Mouse (Mus musculus) thymus, adult 2 months (tissue): ENCODE results near the gene Dscam. TPM values are rescaled to one million over a fixed set of nuclear protein-coding genes. Genes with fewer than 3 reads are reported as not detected.

Source experiments
- DNase-seq: peaks from one replicate; pipeline ENCODE4 v3.0.0; 2021
- H3K27ac ChIP-seq: fragments of 200-500 bp; 2 replicates; pipeline ENCODE4 v1.5.1; 2012; ENCODE audit warnings: low read length, control low read depth; ENCODE audit not compliant: control insufficient read depth, insufficient read depth
- H3K27me3 ChIP-seq: fragments of 200-500 bp; 2 replicates; pipeline ENCODE4 v1.6.1; 2012; ENCODE audit warnings: mild to moderate bottlenecking, low read length, moderate library complexity, mixed read lengths; ENCODE audit not compliant: control insufficient read depth, insufficient read depth
- H3K36me3 ChIP-seq: fragments of 200-500 bp; 2 replicates; pipeline ENCODE4 v1.6.1; 2012; ENCODE audit warnings: mild to moderate bottlenecking, low read length, moderate library complexity; ENCODE audit not compliant: control insufficient read depth, insufficient read depth
- H3K4me1 ChIP-seq: fragments of 200-500 bp; replicated peaks from 2 replicates; pipeline ENCODE4 v1.6.1; 2012; ENCODE audit warnings: low read length; ENCODE audit not compliant: control insufficient read depth, insufficient read depth
- H3K4me3 ChIP-seq: fragments of 200-500 bp; 2 replicates; pipeline ENCODE4 v1.5.1; 2012; ENCODE audit warnings: mild to moderate bottlenecking, low read length, control low read depth, moderate library complexity; ENCODE audit not compliant: control insufficient read depth, insufficient read depth
- CTCF ChIP-seq: fragments of 200-500 bp; IDR thresholded peaks from 2 replicates; pipeline ENCODE4 v1.5.1; 2012; ENCODE audit warnings: mild to moderate bottlenecking, control low read depth, low read length, moderate library complexity, borderline replicate concordance; ENCODE audit not compliant: control insufficient read depth, poor library complexity, insufficient read depth; ENCODE audit errors: extremely low read depth
- POLR2A ChIP-seq: fragments of 200-500 bp; IDR thresholded peaks from 2 replicates; pipeline ENCODE4 v1.6.1; 2012; ENCODE audit warnings: mild to moderate bottlenecking, low read length, control low read depth, moderate library complexity; ENCODE audit not compliant: control insufficient read depth, poor library complexity, insufficient read depth; ENCODE audit errors: extremely low read depth
- WGBS: fragments of 180-500 bp; shearing (Covaris S2); methylation state at CpG from one replicate; pipeline ENCODE4 v1.1.7; 2018; 5-methylcytosine and 5-hydroxymethylcytosine counted together
- polyA plus RNA-seq: library from polyadenylated mRNA; depleted of rRNA; stranded (reverse); fragments of >200 nt; gene quantifications from 2 replicates; pipeline ENCODE4 v1.2.3, GENCODE M21; 2012

Gene Dscam
- polyA plus RNA-seq, 1 experiment: 0.28 TPM

DNA sequence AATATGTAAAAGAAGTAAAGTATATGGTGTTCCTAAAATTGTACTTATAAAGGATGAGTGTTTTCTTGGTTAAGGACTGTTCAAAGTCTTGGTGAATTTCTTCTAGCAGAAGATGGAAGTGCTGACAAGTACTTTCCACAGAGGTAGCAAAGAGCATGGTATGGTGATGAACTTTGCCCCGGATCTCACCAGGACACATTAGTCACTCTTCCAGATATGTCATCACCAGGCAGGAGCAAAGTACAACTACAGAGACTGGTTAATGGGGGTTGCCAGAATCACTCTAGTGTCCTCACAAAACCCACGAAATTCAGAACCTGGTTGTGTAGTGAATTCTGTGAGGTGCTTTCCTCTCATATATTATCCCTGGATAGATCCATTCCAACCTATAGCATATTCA, 379.2 kb downstream of the Dscam start:
- Histone ChIP-seq H3K27ac (no peak overlapping the region), H3K4me3 (no peak overlapping the region), H3K36me3 (no peaks in the 10 kb centered on the region), H3K4me1 (no peaks in the 10 kb centered on the region), H3K27me3 (no peaks in the 10 kb centered on the region)
- DNase-seq: no peak
- 81% methylated on average over 2 of the region's 2 CpGs for WGBS
- no peak for TF ChIP-seq POLR2A
- TF ChIP-seq CTCF: no peak

DNA sequence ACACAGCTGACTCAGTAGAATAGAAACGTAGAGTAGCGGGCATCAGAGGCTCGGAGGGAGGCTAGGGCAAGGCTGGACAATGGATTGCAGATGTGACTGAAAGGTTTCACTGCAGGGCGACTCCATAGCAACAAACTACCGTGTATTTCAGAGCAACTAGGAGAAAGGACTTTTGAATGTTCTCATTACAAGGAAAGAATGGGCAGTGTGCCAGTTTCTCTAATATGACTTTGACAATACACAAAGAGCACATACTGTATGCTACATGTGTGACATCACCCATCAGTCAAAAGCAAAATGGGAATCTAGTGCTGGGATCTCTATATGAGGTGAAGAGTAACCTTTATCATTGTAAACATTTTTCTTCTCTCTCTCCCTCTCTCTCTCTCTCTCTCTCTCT, 382.3 kb downstream of the Dscam start:
- Histone ChIP-seq H3K4me1 (no peaks in the 10 kb centered on the region), H3K4me3 (no peak overlapping the region), H3K27me3 (no peaks in the 10 kb centered on the region), H3K36me3 (no peaks in the 10 kb centered on the region), H3K27ac (no peak overlapping the region)
- WGBS: 90% methylated on average over 5 of the region's 5 CpGs
- DNase-seq: no peak
- TF ChIP-seq CTCF (no peak), POLR2A (no peak)

DNA sequence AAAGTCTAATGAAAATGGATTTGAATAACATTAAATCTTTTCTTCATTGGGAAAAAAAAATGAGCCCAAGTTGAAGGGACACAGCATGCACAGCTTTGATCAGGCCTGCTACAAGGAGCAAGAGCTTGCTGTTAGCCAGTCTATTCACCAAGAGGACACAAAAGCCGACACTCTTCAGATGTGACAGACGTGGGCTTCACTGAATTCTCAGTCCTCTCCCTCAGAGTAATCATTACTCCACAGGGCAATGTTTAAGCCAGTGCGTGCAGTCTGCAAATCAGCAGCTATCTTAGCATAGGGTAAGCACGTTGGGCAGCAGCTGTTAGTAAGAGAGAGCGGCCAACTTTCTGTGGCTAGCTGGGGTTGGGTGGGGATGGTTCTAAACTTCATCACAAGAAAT, 391.5 kb downstream of the Dscam start:
- Histone ChIP-seq H3K36me3 (no peaks in the 10 kb centered on the region), H3K27ac (no peak overlapping the region), H3K4me3 (no peak overlapping the region), H3K27me3 (no peaks in the 10 kb centered on the region), H3K4me1 (no peaks in the 10 kb centered on the region)
- TF ChIP-seq POLR2A (no peak), CTCF (no peak)
- no peak for DNase-seq
- 86% methylated on average over 5 of the region's 5 CpGs for WGBS

DNA sequence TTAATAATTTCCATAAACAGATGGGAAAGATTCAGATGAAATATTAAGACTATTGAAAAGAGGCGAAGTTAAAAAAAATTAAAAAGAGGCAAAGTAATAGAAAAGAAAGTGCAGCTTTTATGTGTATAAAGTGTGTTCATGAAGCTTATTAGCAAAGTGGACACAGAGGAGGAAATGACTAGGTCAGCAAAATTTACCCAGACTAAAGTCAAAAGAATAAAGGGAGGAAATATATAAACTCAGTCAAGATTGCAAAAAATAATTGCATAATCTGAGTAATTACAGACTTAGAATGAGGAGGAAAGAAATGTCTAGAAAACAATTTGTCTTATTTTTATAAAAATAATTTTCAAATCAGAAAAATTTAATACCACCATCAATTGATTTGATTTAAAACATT, 396.3 kb downstream of the Dscam start:
- no peak for TF ChIP-seq CTCF
- no peak for TF ChIP-seq POLR2A
- no peaks in the 10 kb centered on the region for H3K27me3 ChIP-seq
- no peak overlapping the region for H3K4me3 ChIP-seq
- H3K36me3 ChIP-seq: no peaks in the 10 kb centered on the region
- no peak overlapping the region for H3K27ac ChIP-seq
- no peaks in the 10 kb centered on the region for H3K4me1 ChIP-seq
- WGBS: 95% methylated on average over 1 of the region's 1 CpGs
- no peak for DNase-seq

DNA sequence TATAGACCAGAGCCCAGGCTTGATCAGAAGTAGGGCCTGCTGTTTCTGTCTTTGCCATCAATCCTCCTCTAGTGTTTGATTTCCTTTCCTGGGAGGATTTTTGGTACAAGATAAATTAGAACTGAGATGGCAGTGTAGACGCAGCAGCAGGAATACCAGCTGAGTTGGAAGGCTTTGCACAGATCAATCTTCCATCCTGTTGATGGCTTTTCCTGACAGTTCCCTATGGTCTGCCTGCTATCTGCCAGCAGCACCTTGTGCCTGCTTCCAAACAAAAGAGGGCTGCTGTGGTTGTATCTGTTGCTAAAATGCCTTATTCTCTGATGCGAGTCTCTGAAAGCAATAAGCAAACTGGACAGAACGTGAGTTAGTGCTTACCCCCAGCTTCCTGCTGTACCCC, 402.6 kb downstream of the Dscam start:
- Histone ChIP-seq H3K27ac (no peak overlapping the region), H3K4me3 (no peak overlapping the region), H3K36me3 (no peaks in the 10 kb centered on the region), H3K4me1 (no peaks in the 10 kb centered on the region), H3K27me3 (no peaks in the 10 kb centered on the region)
- WGBS: 80% methylated on average over 3 of the region's 3 CpGs
- no peak for DNase-seq
- TF ChIP-seq CTCF (no peak), POLR2A (no peak)

DNA sequence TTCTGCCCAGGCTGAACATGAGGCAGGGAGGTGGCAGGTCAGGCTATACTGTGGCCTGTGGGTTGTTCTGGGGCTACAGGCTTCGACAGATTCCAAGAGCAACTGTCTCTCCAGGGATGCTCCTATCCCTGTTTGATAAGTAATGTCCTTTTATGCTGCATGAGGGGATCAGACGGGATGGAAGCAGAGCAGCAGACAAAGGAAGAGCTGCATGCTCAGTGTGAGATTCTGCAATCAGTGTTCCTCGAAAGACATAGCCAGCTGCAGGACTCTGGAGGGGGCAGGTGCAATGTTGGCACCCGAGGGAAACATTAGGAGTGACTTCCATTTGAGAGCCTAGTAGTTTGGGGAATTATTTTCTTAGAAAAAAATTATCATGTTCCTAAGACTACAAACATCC, 403.0 kb downstream of the Dscam start:
- H3K27ac ChIP-seq: no peak overlapping the region
- no peak overlapping the region for H3K4me3 ChIP-seq
- no peak for TF ChIP-seq CTCF
- no peak for TF ChIP-seq POLR2A
- no peaks in the 10 kb centered on the region for H3K36me3 ChIP-seq
- no peaks in the 10 kb centered on the region for H3K27me3 ChIP-seq
- no peak for DNase-seq
- H3K4me1 ChIP-seq: no peaks in the 10 kb centered on the region
- 75% methylated on average over 4 of the region's 4 CpGs for WGBS

DNA sequence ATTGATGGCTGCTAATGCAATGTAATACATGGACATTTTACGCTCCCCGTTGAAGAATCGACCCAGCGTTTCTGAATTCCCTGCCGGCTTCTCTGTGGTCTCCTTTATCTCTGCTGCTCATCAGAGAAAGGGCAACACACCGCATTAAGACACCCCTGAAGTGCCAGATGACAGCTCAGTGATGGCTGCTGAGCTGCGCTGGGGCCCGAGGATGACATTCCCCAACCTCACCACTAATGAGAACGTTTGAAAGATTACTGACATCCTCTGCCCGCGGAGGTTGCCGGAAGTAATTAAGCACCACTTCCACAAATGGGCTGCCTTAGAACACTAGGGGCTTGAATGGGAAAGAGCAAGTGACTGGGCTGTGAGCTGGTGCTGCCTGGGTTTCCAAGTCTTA, 409.3 kb downstream of the Dscam start:
- DNase-seq: no peak
- TF ChIP-seq POLR2A (no peak), CTCF (no peak)
- no peaks in the 10 kb centered on the region for H3K27me3 ChIP-seq
- no peak overlapping the region for H3K27ac ChIP-seq
- H3K4me3 ChIP-seq: no peak overlapping the region
- no peaks in the 10 kb centered on the region for H3K4me1 ChIP-seq
- no peaks in the 10 kb centered on the region for H3K36me3 ChIP-seq
- 30% methylated on average over 12 of the region's 12 CpGs for WGBS
